Mouse (Mus musculus): ENCODE measurements around the gene Clk3.
"Not testable (repeated sequence)": the region's sequence is repeated elsewhere in the genome, so short reads cannot be mapped to it uniquely, and the experiment has no call there.

Clk3 gene

GRCm38 (mm10) chr9:57723315-57723715 lies 42.3 kb downstream of the Clk3 start:
- DNase-seq (ENCODE audit: low spot score): peak; percentile 48

DNA sequence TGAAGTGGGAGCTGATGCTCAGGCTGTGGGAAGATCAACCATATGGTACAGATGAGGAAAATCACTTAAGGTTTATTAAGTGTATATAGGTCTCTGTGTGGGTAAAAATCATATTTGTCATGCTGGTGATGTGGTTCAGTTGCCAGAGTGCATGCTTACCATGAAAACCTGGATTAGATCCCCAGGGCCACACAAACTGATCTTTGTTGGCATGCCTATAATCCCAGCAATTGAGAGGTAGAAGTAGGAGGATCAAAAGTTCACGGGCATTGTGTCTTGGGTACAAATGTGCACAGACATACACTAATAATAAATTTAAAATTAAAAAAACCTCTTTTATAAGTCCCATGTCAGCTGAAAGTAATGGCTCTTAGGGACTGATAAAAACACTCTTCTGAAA lies 43.3 kb downstream of the Clk3 start:
- DNase-seq (ENCODE audit: low spot score): no peak

GRCm38 (mm10) chr9:57720736-57721135 lies 44.9 kb downstream of the Clk3 start:
- DNase-seq (ENCODE audit: low spot score): no peak

GRCm38 (mm10) chr9:57718408-57718807 lies 47.3 kb downstream of the Clk3 start:
- no peak for DNase-seq (ENCODE audit: low spot score)

- no peak for DNase-seq (ENCODE audit: low spot score)
Measured at GRCm38 (mm10) chr9:57712194-57712593, 53.5 kb downstream of the Clk3 start.

- DNase-seq (ENCODE audit: low spot score): not testable (repeated sequence)
Measured at GRCm38 (mm10) chr9:57710214-57710613, 55.4 kb downstream of the Clk3 start.

- DNase-seq (ENCODE audit: low spot score): no peak
Measured at GRCm38 (mm10) chr9:57708720-57709274, 56.9 kb downstream of the Clk3 start.

DNA sequence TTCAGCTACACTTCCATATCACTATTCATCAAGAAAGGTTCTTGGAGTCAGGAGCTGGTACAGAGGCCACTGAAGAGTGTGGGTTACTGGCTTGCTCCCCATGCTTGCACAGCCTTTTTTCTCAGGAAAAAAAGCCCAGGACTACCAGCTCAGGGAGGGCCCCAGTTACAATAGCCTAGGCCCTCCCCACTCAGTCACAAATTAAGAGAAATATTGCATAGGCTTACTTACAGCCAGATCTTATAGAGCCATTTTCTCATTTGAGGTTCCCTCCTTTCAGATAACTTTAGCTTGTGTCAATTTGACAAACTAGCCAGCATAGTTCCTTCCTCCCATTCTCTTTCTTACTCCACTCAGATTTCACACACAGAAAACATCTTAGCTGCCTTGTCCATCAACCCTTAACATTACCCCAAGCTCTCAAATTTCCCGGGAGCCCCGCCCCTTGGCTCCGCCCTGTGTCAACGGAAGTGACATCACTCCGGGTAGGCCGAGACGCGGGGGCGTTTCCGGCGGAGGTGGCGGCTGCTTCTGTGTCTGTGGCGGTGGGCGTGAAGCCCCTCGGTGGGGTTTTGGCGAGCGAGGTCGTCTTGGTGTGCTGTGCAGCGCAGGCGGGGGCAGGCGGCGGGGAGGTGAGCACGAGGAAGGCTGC lies 57.5 kb downstream of the Clk3 start, which contains the start of gene Edc3:
Edc3 (plus strand) TSS at position 473 of the 652 bp plus-strand sequence.
- DNase-seq (ENCODE audit: low spot score): peak; percentile 88

GRCm38 (mm10) chr9:57706496-57706895 lies 59.2 kb downstream of the Clk3 start:
- DNase-seq (ENCODE audit: low spot score): no peak
